Mouse (Mus musculus) intestine, embryonic 15.5 days (tissue): ENCODE data around the gene Jade1. TPM values are rescaled to one million over a fixed set of nuclear protein-coding genes. Genes with fewer than 3 reads are reported as not detected.

Source experiments
- ATAC-seq: fragments of 200-750 bp; cut with Nextera tagmentation; 2 replicates; pipeline ENCODE4 v1.8.0; 2017; ENCODE audit warnings: moderate TSS enrichment, moderate library complexity
- H3K27ac ChIP-seq: fragments of 300-500 bp; sonication (generic); 2 replicates; pipeline ENCODE4 v1.5.1; 2015; ENCODE audit warnings: mild to moderate bottlenecking, inconsistent platforms
- H3K27me3 ChIP-seq: fragments of 300-500 bp; sonication (generic); replicated peaks from 2 replicates; pipeline ENCODE4 v1.6.1; 2015; ENCODE audit warnings: inconsistent platforms
- H3K36me3 ChIP-seq: fragments of 300-500 bp; sonication (generic); 2 replicates; pipeline ENCODE4 v1.6.1; 2015; ENCODE audit warnings: inconsistent platforms
- H3K4me1 ChIP-seq: fragments of 300-500 bp; sonication (generic); replicated peaks from 2 replicates; pipeline ENCODE4 v1.6.1; 2015; ENCODE audit warnings: inconsistent platforms
- H3K4me2 ChIP-seq: fragments of 300-500 bp; sonication (generic); replicated peaks from 2 replicates; pipeline ENCODE4 v1.6.1; 2015; ENCODE audit warnings: mild to moderate bottlenecking, inconsistent platforms
- H3K4me3 ChIP-seq: fragments of 300-500 bp; sonication (generic); replicated peaks from 2 replicates; pipeline ENCODE4 v1.5.1; 2015; ENCODE audit warnings: inconsistent platforms
- H3K9ac ChIP-seq: fragments of 300-500 bp; sonication (generic); 2 replicates; pipeline ENCODE4 v1.6.1; 2015; ENCODE audit warnings: inconsistent platforms
- H3K9me3 ChIP-seq: fragments of 300-500 bp; sonication (generic); 2 replicates; pipeline ENCODE4 v1.6.1; 2016; ENCODE audit warnings: inconsistent platforms
- WGBS: fragments of 180-500 bp; shearing (Covaris S2); methylation state at CpG from one replicate; pipeline ENCODE4 v1.1.7; 2015; 5-methylcytosine and 5-hydroxymethylcytosine counted together
- polyA plus RNA-seq: library from polyadenylated mRNA; unstranded; fragments of >200 nt; fragmentation: Nextera tagmentation; extraction: Ambion mirVana; gene quantifications from 2 replicates; pipeline ENCODE4 v1.2.1, GENCODE M21; 2015

The Jade1 gene
- polyA plus RNA-seq, 1 experiment from 2014 or later = 24.1 TPM

- H3K27ac ChIP-seq = peak overlapping the region; percentile 97
- H3K9me3 ChIP-seq = no peaks in the 10 kb centered on the region
- H3K9ac ChIP-seq = peak overlapping the region; percentile 87
- WGBS = under 1% methylated on average over 53 of the region's 61 CpGs
- peak; percentile 63 for ATAC-seq
- peak overlapping the region; percentile 76 for H3K4me3 ChIP-seq
- H3K4me2 ChIP-seq = peak overlapping the region; percentile 91
- H3K4me1 ChIP-seq = peaks cover 11% of the 10 kb centered on the region; the same call in 1 of the 2 replicates
- H3K27me3 ChIP-seq = no peaks in the 10 kb centered on the region
- H3K36me3 ChIP-seq = no peaks in the 10 kb centered on the region
Measured at GRCm38 (mm10) chr3:41565410-41565823, 9.9 kb downstream of the Jade1 start.

- Histone ChIP-seq H3K9me3 (no peaks in the 10 kb centered on the region), H3K9ac (peak overlapping the region; percentile 87), H3K4me3 (peak overlapping the region; percentile 76), H3K4me1 (peaks cover 13% of the 10 kb centered on the region; the same call in 1 of the 2 replicates), H3K27ac (peak overlapping the region; percentile 97), H3K36me3 (no peaks in the 10 kb centered on the region), H3K27me3 (no peaks in the 10 kb centered on the region), H3K4me2 (peak overlapping the region; percentile 91)
- peak; percentile 52 for ATAC-seq
- WGBS = under 1% methylated on average over 26 of the region's 26 CpGs
Measured at GRCm38 (mm10) chr3:41565955-41566354, 10.4 kb downstream of the Jade1 start.

- WGBS = 72% methylated on average over 5 of the region's 5 CpGs
- no peak overlapping the region for H3K4me3 ChIP-seq
- no peaks in the 10 kb centered on the region for H3K36me3 ChIP-seq
- no peaks in the 10 kb centered on the region for H3K9me3 ChIP-seq
- no peak for ATAC-seq
- no peak overlapping the region for H3K27ac ChIP-seq
- H3K27me3 ChIP-seq = no peaks in the 10 kb centered on the region
- peaks cover 31% of the 10 kb centered on the region for H3K4me1 ChIP-seq
- no peak overlapping the region for H3K9ac ChIP-seq
- no peak overlapping the region for H3K4me2 ChIP-seq
Measured at GRCm38 (mm10) chr3:41569943-41570342, 14.4 kb downstream of the Jade1 start.

- Histone ChIP-seq H3K9ac (no peak overlapping the region), H3K4me1 (peaks cover 38% of the 10 kb centered on the region), H3K4me2 (no peak overlapping the region), H3K36me3 (no peaks in the 10 kb centered on the region), H3K27me3 (no peaks in the 10 kb centered on the region), H3K9me3 (no peaks in the 10 kb centered on the region), H3K4me3 (no peak overlapping the region), H3K27ac (no peak overlapping the region)
- 62% methylated on average over 4 of the region's 4 CpGs for WGBS
- ATAC-seq = no peak; the same call in 1 of the 2 replicates
Measured at GRCm38 (mm10) chr3:41572131-41572530, 16.6 kb downstream of the Jade1 start.

- no peak overlapping the region for H3K4me3 ChIP-seq
- no peaks in the 10 kb centered on the region for H3K36me3 ChIP-seq
- no peak overlapping the region for H3K27ac ChIP-seq
- no peak overlapping the region for H3K4me2 ChIP-seq
- no peaks in the 10 kb centered on the region for H3K27me3 ChIP-seq
- peaks cover 38% of the 10 kb centered on the region for H3K4me1 ChIP-seq
- no peak for ATAC-seq
- no peaks in the 10 kb centered on the region for H3K9me3 ChIP-seq
- no peak overlapping the region for H3K9ac ChIP-seq
- WGBS = 87% methylated on average over 11 of the region's 11 CpGs
Measured at GRCm38 (mm10) chr3:41572968-41573367, 17.4 kb downstream of the Jade1 start.

- no peak overlapping the region for H3K4me2 ChIP-seq
- peak; percentile 29; the same call in 1 of the 2 replicates for ATAC-seq
- WGBS = 61% methylated on average over 8 of the region's 8 CpGs
- no peaks in the 10 kb centered on the region for H3K9me3 ChIP-seq
- H3K4me3 ChIP-seq = no peak overlapping the region
- no peaks in the 10 kb centered on the region for H3K27me3 ChIP-seq
- peaks cover 45% of the 10 kb centered on the region for H3K4me1 ChIP-seq
- H3K9ac ChIP-seq = no peak overlapping the region
- H3K27ac ChIP-seq = no peak overlapping the region
- no peaks in the 10 kb centered on the region for H3K36me3 ChIP-seq
Measured at GRCm38 (mm10) chr3:41574208-41574607, 18.7 kb downstream of the Jade1 start.

GRCm38 (mm10) chr3:41574720-41575435 is 19.3 kb downstream of the Jade1 start:
- H3K9me3 ChIP-seq = no peaks in the 10 kb centered on the region
- H3K27me3 ChIP-seq = no peaks in the 10 kb centered on the region
- H3K4me3 ChIP-seq = no peak overlapping the region
- no peak overlapping the region for H3K27ac ChIP-seq
- H3K4me2 ChIP-seq = no peak overlapping the region
- H3K4me1 ChIP-seq = peaks cover 48% of the 10 kb centered on the region
- 44% methylated on average over 7 of the region's 7 CpGs for WGBS
- no peak overlapping the region for H3K9ac ChIP-seq
- no peak for ATAC-seq
- H3K36me3 ChIP-seq = no peaks in the 10 kb centered on the region

GRCm38 (mm10) chr3:41575971-41576370 is 20.4 kb downstream of the Jade1 start:
- H3K4me1 ChIP-seq = peaks cover 52% of the 10 kb centered on the region
- no peak overlapping the region for H3K9ac ChIP-seq
- H3K36me3 ChIP-seq = no peaks in the 10 kb centered on the region
- no peak overlapping the region for H3K4me2 ChIP-seq
- no peaks in the 10 kb centered on the region for H3K27me3 ChIP-seq
- ATAC-seq = no peak
- no peaks in the 10 kb centered on the region for H3K9me3 ChIP-seq
- 80% methylated on average over 5 of the region's 5 CpGs for WGBS
- H3K4me3 ChIP-seq = no peak overlapping the region
- no peak overlapping the region for H3K27ac ChIP-seq

GRCm38 (mm10) chr3:41577240-41577639 is 21.7 kb downstream of the Jade1 start:
- Histone ChIP-seq H3K9me3 (no peaks in the 10 kb centered on the region), H3K27ac (no peak overlapping the region), H3K9ac (no peak overlapping the region), H3K36me3 (no peaks in the 10 kb centered on the region), H3K27me3 (no peaks in the 10 kb centered on the region), H3K4me3 (no peak overlapping the region), H3K4me1 (peaks cover 52% of the 10 kb centered on the region), H3K4me2 (no peak overlapping the region)
- no peak for ATAC-seq
- 86% methylated on average over 2 of the region's 2 CpGs for WGBS

GRCm38 (mm10) chr3:41579873-41580272 is 24.3 kb downstream of the Jade1 start:
- peaks cover 50% of the 10 kb centered on the region for H3K4me1 ChIP-seq
- no peak for ATAC-seq
- no peaks in the 10 kb centered on the region for H3K36me3 ChIP-seq
- no peak overlapping the region for H3K4me3 ChIP-seq
- H3K27me3 ChIP-seq = no peaks in the 10 kb centered on the region
- H3K9me3 ChIP-seq = no peaks in the 10 kb centered on the region
- H3K4me2 ChIP-seq = no peak overlapping the region
- WGBS = 67% methylated on average over 4 of the region's 4 CpGs
- no peak overlapping the region for H3K9ac ChIP-seq
- peak overlapping the region; percentile 80; the same call in 1 of the 2 replicates for H3K27ac ChIP-seq

GRCm38 (mm10) chr3:41580401-41581323 is 25.1 kb downstream of the Jade1 start:
- Histone ChIP-seq H3K4me2 (peak overlapping the region; percentile 42), H3K9me3 (no peaks in the 10 kb centered on the region), H3K4me1 (peaks cover 43% of the 10 kb centered on the region), H3K27me3 (no peaks in the 10 kb centered on the region), H3K27ac (peak overlapping the region; percentile 80), H3K9ac (no peak overlapping the region), H3K36me3 (no peaks in the 10 kb centered on the region), H3K4me3 (no peak overlapping the region)
- peak; percentile 32 for ATAC-seq
- WGBS = 50% methylated on average over 14 of the region's 14 CpGs

GRCm38 (mm10) chr3:41581436-41581835 is 25.9 kb downstream of the Jade1 start:
- H3K9ac ChIP-seq = no peak overlapping the region
- peak; percentile 94 for ATAC-seq
- H3K27me3 ChIP-seq = no peaks in the 10 kb centered on the region
- H3K9me3 ChIP-seq = no peaks in the 10 kb centered on the region
- H3K27ac ChIP-seq = peak overlapping the region; percentile 80
- WGBS = 47% methylated on average over 8 of the region's 8 CpGs
- H3K4me1 ChIP-seq = peaks cover 40% of the 10 kb centered on the region
- H3K36me3 ChIP-seq = no peaks in the 10 kb centered on the region
- H3K4me3 ChIP-seq = no peak overlapping the region
- H3K4me2 ChIP-seq = peak overlapping the region; percentile 42
